Comparison of ENCODE assay signal across 19 mouse cellular contexts in the genomic region with DNA sequence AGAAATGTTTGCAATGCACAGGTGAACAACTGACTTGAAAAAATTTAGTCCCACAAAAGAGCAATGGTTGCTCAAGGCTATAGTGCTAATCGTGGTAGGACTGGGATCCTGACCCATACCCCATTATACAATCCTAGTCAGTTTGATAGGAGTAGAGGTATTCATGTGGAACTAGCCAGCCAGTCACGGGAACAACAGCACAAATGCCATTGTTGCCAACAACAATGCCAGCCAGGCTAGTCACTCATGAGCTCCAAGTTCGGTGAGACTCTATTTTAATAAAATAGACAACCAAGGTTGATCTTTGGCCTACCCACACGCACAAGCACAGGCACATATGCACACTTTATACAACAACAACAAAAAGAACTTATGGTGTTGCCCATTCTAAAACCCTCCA.
"Had no signal": no experiment of that assay in that cellular context is flagged by ENCODE, and none has a peak within 500 bp of the region (broad histone marks: within the 10 kb centered on the region; RNA-seq: fewer than 3 reads in every experiment).

No protein-coding gene starts in this region.

- H3K9me3 ChIP-seq: midbrain, embryonic 10.5 days; midbrain, embryonic 12.5 days; neural tube, embryonic 13.5 days; neural tube, embryonic 15.5 days had no signal

- H3K4me2 ChIP-seq: lung, embryonic 14.5 days; midbrain, embryonic 12.5 days; neural tube, embryonic 13.5 days; neural tube, embryonic 15.5 days had no signal

- H3K4me1 ChIP-seq: neural tube, embryonic 15.5 days had no signal

- H3K4me3 ChIP-seq: midbrain, embryonic 10.5 days; midbrain, embryonic 12.5 days; myocyte; neural tube, embryonic 13.5 days; neural tube, embryonic 15.5 days had no signal

- H3K36me3 ChIP-seq: neural tube, embryonic 15.5 days had no signal

- DNase-seq: lung, adult 18-20 months; lung, embryonic 14.5 days; lung, postnatal 10 days; lung, postnatal 4 days; midbrain, embryonic 14.5 days; retina, postnatal 1 day; right cerebral cortex, adult 18-20 months; right cerebral cortex, postnatal 25 days; right cerebral cortex, postnatal 4 days; spleen, adult 18-20 months; thymus, adult 18-20 months; thymus, postnatal 14 days; thymus, postnatal 36 days had no signal

- ATAC-seq: midbrain, embryonic 16.5 days had no signal

- H3K27ac ChIP-seq: midbrain, embryonic 10.5 days; midbrain, embryonic 12.5 days; neural tube, embryonic 13.5 days; neural tube, embryonic 15.5 days had no signal

- H3K27me3 ChIP-seq: midbrain, embryonic 12.5 days; neural tube, embryonic 13.5 days; neural tube, embryonic 15.5 days had no signal

- H3K9ac ChIP-seq: lung, embryonic 14.5 days; midbrain, embryonic 12.5 days; neural tube, embryonic 13.5 days; neural tube, embryonic 15.5 days had no signal
